Mouse (Mus musculus) cerebellum, postnatal 14 days (tissue): ENCODE results near the gene Hmgb1.

Source experiments
- DNase-seq, 2 experiments: peaks; one replicate each; pipeline ENCODE4 v3.0.0; 2021; ENCODE audit warnings: mixed read lengths in 2 of 2

Gene Hmgb1

GRCm38 (mm10) chr5:149017666-149018415 is 166.4 kb downstream of the Hmgb1 start:
- DNase-seq = no peak

GRCm38 (mm10) chr5:149017181-149017580 is 167.1 kb downstream of the Hmgb1 start:
- DNase-seq = no peak

GRCm38 (mm10) chr5:149016261-149016660 is 168.0 kb downstream of the Hmgb1 start:
- DNase-seq = no peak

- peak in 1 of 2 experiments; percentile 22 for DNase-seq
Measured at GRCm38 (mm10) chr5:149015335-149016201, 168.7 kb downstream of the Hmgb1 start.

- DNase-seq = no peak
Measured at GRCm38 (mm10) chr5:149014600-149015268, 169.6 kb downstream of the Hmgb1 start.

- no peak for DNase-seq
Measured at GRCm38 (mm10) chr5:149013817-149014508, 170.3 kb downstream of the Hmgb1 start.

- DNase-seq = no peak
Measured at GRCm38 (mm10) chr5:149009111-149009510, 175.2 kb downstream of the Hmgb1 start.

GRCm38 (mm10) chr5:149007295-149007646 is 177.0 kb downstream of the Hmgb1 start:
- no peak for DNase-seq

- peak; percentile 100 for DNase-seq
Measured at GRCm38 (mm10) chr5:149006362-149007294, 177.7 kb downstream of the Hmgb1 start.

- peak in 1 of 2 experiments; percentile 23 for DNase-seq
Measured at GRCm38 (mm10) chr5:149005701-149006361, 178.5 kb downstream of the Hmgb1 start.

- DNase-seq = no peak
Measured at GRCm38 (mm10) chr5:149005083-149005482, 179.2 kb downstream of the Hmgb1 start.

- no peak for DNase-seq
Measured at GRCm38 (mm10) chr5:149003137-149003536, 181.2 kb downstream of the Hmgb1 start.

GRCm38 (mm10) chr5:149002803-149003115 is 181.5 kb downstream of the Hmgb1 start:
- no peak for DNase-seq

GRCm38 (mm10) chr5:149002034-149002802 is 182.1 kb downstream of the Hmgb1 start:
- DNase-seq = no peak

GRCm38 (mm10) chr5:148999802-149000201 is 184.5 kb downstream of the Hmgb1 start:
- no peak for DNase-seq

GRCm38 (mm10) chr5:148998512-148998911 is 185.8 kb downstream of the Hmgb1 start:
- no peak for DNase-seq

- DNase-seq = no peak
Measured at GRCm38 (mm10) chr5:148996709-148997037, 187.6 kb downstream of the Hmgb1 start.
